Comparison of ENCODE assay signal across 1 mouse cellular context in genomic region chr5:73454502-73455306, GRCm38 (mm10).
A peak's percentile ranks its signal among the peaks of the same experiment; 100 is the strongest.
TF ChIP-seq lines count a peak whose summit lies in the region.

No protein-coding gene starts in this region.

TF ChIP-seq in MEL, 35 proteins besides CTCF, POLR2A, EP300 and RAD21:
- TF ChIP-seq SIN3A (IDR thresholded peaks at IDR 0.05; ENCODE audit: low read length) = peak; percentile 45
- no peak for TF ChIP-seq MAX (IDR thresholded peaks at IDR 0.05; ENCODE audit: low read length)
- no peak for TF ChIP-seq ZC3H11A (IDR thresholded peaks at IDR 0.05; ENCODE audit: low read depth, low read length)
- TF ChIP-seq TBP (IDR thresholded peaks at IDR 0.05; ENCODE audit: low read depth, low read length) = no peak
- no peak for TF ChIP-seq TAL1 (IDR thresholded peaks at IDR 0.05; ENCODE audit: low read length)
- no peak for TF ChIP-seq ZMIZ1 (IDR thresholded peaks at IDR 0.05; ENCODE audit: low read depth, low read length)
- no peak for TF ChIP-seq ELF1 (IDR thresholded peaks at IDR 0.05; ENCODE audit: low read depth, low read length)
- TF ChIP-seq ZKSCAN1 (IDR thresholded peaks at IDR 0.05; ENCODE audit: low read depth, low read length) = no peak
- TF ChIP-seq USF2 (IDR thresholded peaks at IDR 0.05; ENCODE audit: borderline replicate concordance in 1 of 2, insufficient read depth in 1 of 2, low read depth in 1 of 2, low read length in 2 of 2) = no peak
- peak; percentile 82 for TF ChIP-seq ETS1 (IDR thresholded peaks at IDR 0.05; ENCODE audit: low read depth, low read length)
- TF ChIP-seq ZNF384 (IDR thresholded peaks at IDR 0.05; ENCODE audit: low read depth, low read length) = peak; percentile 78
- no peak for TF ChIP-seq MAZ (IDR thresholded peaks at IDR 0.05; ENCODE audit: low read depth, low read length)
- no peak for TF ChIP-seq NELFE (IDR thresholded peaks at IDR 0.05; ENCODE audit: low read depth, low read length)
- no peak for TF ChIP-seq GABPA (IDR thresholded peaks at IDR 0.05; ENCODE audit: low read depth, low read length)
- TF ChIP-seq KAT2A (conservative IDR thresholded peaks at IDR 0.05; ENCODE audit: low read depth, low read length) = no peak
- peak; percentile 92 for TF ChIP-seq TCF12 (IDR thresholded peaks at IDR 0.05; ENCODE audit: low read depth, low read length)
- TF ChIP-seq MYB (IDR thresholded peaks at IDR 0.05; ENCODE audit: low read depth, low read length) = no peak
- no peak for TF ChIP-seq POLR2AphosphoS5 (IDR thresholded peaks at IDR 0.05; ENCODE audit: borderline replicate concordance, low read depth, low read length)
- TF ChIP-seq MXI1 (IDR thresholded peaks at IDR 0.05; ENCODE audit: low read depth, low read length) = no peak
- TF ChIP-seq NRF1 (IDR thresholded peaks at IDR 0.05; ENCODE audit: insufficient read depth, low read depth, low read length, poor library complexity, severe bottlenecking) = no peak
- no peak for TF ChIP-seq HCFC1 (IDR thresholded peaks at IDR 0.05; ENCODE audit: low read depth, low read length)
- TF ChIP-seq SMC3 (IDR thresholded peaks at IDR 0.05; ENCODE audit: low read depth, low read length) = no peak
- TF ChIP-seq MEF2A (IDR thresholded peaks at IDR 0.05; ENCODE audit: extremely low read depth, insufficient replicate concordance, low read depth, low read length, poor library complexity, severe bottlenecking) = peak; percentile 34; the same call in 1 of the 2 replicates
- TF ChIP-seq BHLHE40 (IDR thresholded peaks at IDR 0.05; ENCODE audit: borderline replicate concordance, low read depth, low read length) = peak; percentile 4; the same call in 1 of the 2 replicates
- no peak for TF ChIP-seq JUND (IDR thresholded peaks at IDR 0.05; ENCODE audit: low read depth, low read length)
- peak; percentile 59; the same call in 1 of the 2 replicates for TF ChIP-seq GATA1 (IDR thresholded peaks at IDR 0.05; ENCODE audit: low read depth, low read length)
- TF ChIP-seq MYC (IDR thresholded peaks at IDR 0.05; ENCODE audit: low read depth, low read length) = no peak
- no peak for TF ChIP-seq CHD1 (IDR thresholded peaks at IDR 0.05; ENCODE audit: low read depth, low read length)
- no peak for TF ChIP-seq CHD2 (IDR thresholded peaks at IDR 0.05; ENCODE audit: low read length)
- TF ChIP-seq RCOR1 (IDR thresholded peaks at IDR 0.05; ENCODE audit: low read depth, low read length) = no peak; the same call in 1 of the 2 replicates
- no peak for TF ChIP-seq E2F4 (IDR thresholded peaks at IDR 0.05; ENCODE audit: borderline replicate concordance, low read depth, low read length)
- TF ChIP-seq USF1 (IDR thresholded peaks at IDR 0.05; ENCODE audit: low read depth, low read length) = no peak
- no peak for TF ChIP-seq UBTF (IDR thresholded peaks at IDR 0.05; ENCODE audit: borderline replicate concordance, insufficient read depth, low read depth, low read length)
- no peak for TF ChIP-seq POLR2AphosphoS2 (IDR thresholded peaks at IDR 0.05; ENCODE audit: low read length)
- TF ChIP-seq MAFK (IDR thresholded peaks at IDR 0.05; ENCODE audit: borderline replicate concordance, low read depth, low read length) = no peak
TF ChIP-seq in MEL: peak in this region for 7.
